Mouse (Mus musculus) hindbrain, embryonic 11.5 days (tissue): ENCODE measurements around the gene Tmprss4. TPM values are rescaled to one million over a fixed set of nuclear protein-coding genes. Genes with fewer than 3 reads are reported as not detected.

Experiments used
- ATAC-seq: fragments of 200-750 bp; cut with Nextera tagmentation; 2 replicates; pipeline ENCODE4 v1.8.0; 2017; ENCODE audit warnings: mild to moderate bottlenecking, moderate TSS enrichment, moderate library complexity; ENCODE audit not compliant: low FRiP score
- DNase-seq: peaks from one replicate; pipeline ENCODE4 v3.0.0-alpha.2; 2015; ENCODE audit warnings: low spot score
- H3K27ac ChIP-seq: fragments of 300-500 bp; sonication (generic); 2 replicates; pipeline ENCODE4 v1.5.1; 2014; ENCODE audit warnings: mild to moderate bottlenecking, low read depth, low read length
- H3K27me3 ChIP-seq: fragments of 300-500 bp; sonication (generic); 2 replicates; pipeline ENCODE4 v1.6.1; 2014; ENCODE audit warnings: mild to moderate bottlenecking, low read length, moderate library complexity, mixed read lengths; ENCODE audit not compliant: control insufficient read depth, insufficient read depth
- H3K36me3 ChIP-seq: fragments of 300-500 bp; sonication (generic); 2 replicates; pipeline ENCODE4 v1.6.1; 2014; ENCODE audit warnings: mild to moderate bottlenecking, low read length, moderate library complexity, mixed read lengths; ENCODE audit not compliant: control insufficient read depth, insufficient read depth
- H3K4me1 ChIP-seq: fragments of 300-500 bp; sonication (generic); replicated peaks from 2 replicates; pipeline ENCODE4 v1.6.1; 2014; ENCODE audit warnings: low read length, mixed read lengths; ENCODE audit not compliant: control insufficient read depth, insufficient read depth
- H3K4me2 ChIP-seq: fragments of 300-500 bp; sonication (generic); replicated peaks from 2 replicates; pipeline ENCODE4 v1.6.1; 2014; ENCODE audit warnings: mild to moderate bottlenecking, low read depth, low read length
- H3K4me3 ChIP-seq: fragments of 300-500 bp; sonication (generic); 2 replicates; pipeline ENCODE4 v1.5.1; 2014; ENCODE audit warnings: low read depth, low read length
- H3K9ac ChIP-seq: fragments of 300-500 bp; sonication (generic); 2 replicates; pipeline ENCODE4 v1.6.1; 2014; ENCODE audit warnings: low read depth, low read length
- H3K9me3 ChIP-seq: fragments of 300-500 bp; sonication (generic); 2 replicates; pipeline ENCODE4 v1.6.1; 2016; ENCODE audit warnings: low read length; ENCODE audit not compliant: control insufficient read depth
- WGBS: fragments of 180-500 bp; shearing (Covaris S2); extraction: QIAGEN DNeasy Blood & Tissue Kit; methylation state at CpG from one replicate; pipeline ENCODE4 v1.1.7; 2014; 5-methylcytosine and 5-hydroxymethylcytosine counted together
- polyA plus RNA-seq: library from polyadenylated mRNA; unstranded; fragments of >200 nt; fragmentation: Nextera tagmentation; extraction: Ambion mirVana; gene quantifications from 2 replicates; pipeline ENCODE4 v1.2.1, GENCODE M21; 2014

Gene Tmprss4
- polyA plus RNA-seq, 1 experiment from 2014 or later, result not detected

GRCm38 (mm10) chr9:45236744-45237143 lies 32.9 kb upstream of the Tmprss4 start:
- Histone ChIP-seq H3K9me3 (no peaks in the 10 kb centered on the region), H3K36me3 (no peaks in the 10 kb centered on the region), H3K4me3 (no peak overlapping the region), H3K27ac (no peak overlapping the region), H3K9ac (no peak overlapping the region), H3K27me3 (no peaks in the 10 kb centered on the region), H3K4me2 (no peak overlapping the region), H3K4me1 (no peaks in the 10 kb centered on the region)
- no peak for ATAC-seq
- DNase-seq, result no peak
- WGBS, result 44% methylated on average over 7 of the region's 7 CpGs

DNA sequence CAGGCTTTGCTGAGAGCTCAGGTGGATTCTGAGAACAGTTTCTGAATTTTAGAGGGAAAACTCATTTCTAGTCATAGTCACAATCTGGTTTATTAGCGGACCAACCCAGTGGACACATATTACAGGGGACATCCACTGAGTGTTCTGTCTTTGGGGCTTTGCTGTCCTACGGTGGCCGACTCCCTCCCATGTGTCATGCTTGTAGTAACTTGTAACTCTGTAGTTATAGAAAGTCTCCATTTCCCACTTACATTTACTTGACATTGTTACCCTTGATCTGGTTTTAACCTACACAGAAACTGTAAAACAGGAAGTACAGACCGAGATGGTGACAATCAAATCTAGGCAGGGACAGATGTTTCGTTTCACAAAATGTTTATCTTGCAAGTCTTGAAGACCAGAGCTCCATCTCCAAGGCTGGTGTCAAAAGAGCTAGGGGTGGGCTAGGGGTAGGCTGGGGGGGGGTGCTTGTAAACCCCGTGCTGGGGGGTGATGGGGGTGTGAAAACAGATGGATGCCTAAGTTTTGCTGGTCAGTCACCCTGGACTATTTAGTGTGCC lies 31.9 kb upstream of the Tmprss4 start:
- Histone ChIP-seq H3K27me3 (no peaks in the 10 kb centered on the region), H3K9ac (no peak overlapping the region), H3K36me3 (no peaks in the 10 kb centered on the region), H3K9me3 (no peaks in the 10 kb centered on the region), H3K27ac (no peak overlapping the region), H3K4me1 (no peaks in the 10 kb centered on the region), H3K4me3 (no peak overlapping the region), H3K4me2 (no peak overlapping the region)
- ATAC-seq, result no peak
- WGBS, result 76% methylated on average over 6 of the region's 6 CpGs
- DNase-seq, result no peak

DNA sequence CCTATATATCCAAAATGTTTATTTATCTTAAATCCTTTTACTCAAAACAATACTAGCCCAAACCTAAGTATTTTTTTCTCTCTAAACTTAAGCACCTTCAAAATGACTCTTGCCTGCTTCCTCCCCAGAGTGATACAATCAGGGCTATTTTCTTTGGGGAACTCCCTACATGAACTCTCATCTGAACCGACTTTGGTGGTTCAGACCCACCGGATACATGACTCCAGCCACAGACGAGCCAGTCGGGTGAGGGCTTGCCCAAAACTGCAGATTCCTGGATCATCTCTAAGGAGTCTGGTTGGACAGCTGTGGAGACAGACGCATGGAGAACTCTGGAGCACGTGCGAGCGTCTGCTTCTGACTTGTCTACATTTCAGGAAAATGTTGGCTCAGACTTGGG lies 25.5 kb upstream of the Tmprss4 start:
- Histone ChIP-seq H3K4me1 (no peaks in the 10 kb centered on the region), H3K4me2 (no peak overlapping the region), H3K9ac (no peak overlapping the region), H3K27me3 (no peaks in the 10 kb centered on the region), H3K9me3 (no peaks in the 10 kb centered on the region), H3K4me3 (no peak overlapping the region), H3K27ac (no peak overlapping the region), H3K36me3 (no peaks in the 10 kb centered on the region)
- 88% methylated on average over 8 of the region's 8 CpGs for WGBS
- ATAC-seq (no peak), DNase-seq (no peak)

GRCm38 (mm10) chr9:45221567-45221966 lies 17.7 kb upstream of the Tmprss4 start:
- no peaks in the 10 kb centered on the region for H3K36me3 ChIP-seq
- H3K9me3 ChIP-seq, result no peaks in the 10 kb centered on the region
- H3K27ac ChIP-seq, result no peak overlapping the region
- H3K27me3 ChIP-seq, result no peaks in the 10 kb centered on the region
- no peaks in the 10 kb centered on the region for H3K4me1 ChIP-seq
- H3K4me3 ChIP-seq, result no peak overlapping the region
- DNase-seq (peak; percentile 94), ATAC-seq (no peak)
- H3K4me2 ChIP-seq, result no peak overlapping the region
- 17% methylated on average over 6 of the region's 6 CpGs for WGBS
- H3K9ac ChIP-seq, result no peak overlapping the region

GRCm38 (mm10) chr9:45219644-45220043 lies 15.8 kb upstream of the Tmprss4 start:
- no peak for ATAC-seq
- H3K27me3 ChIP-seq, result no peaks in the 10 kb centered on the region
- WGBS, result 90% methylated on average over 3 of the region's 3 CpGs

GRCm38 (mm10) chr9:45215526-45216179 lies 11.8 kb upstream of the Tmprss4 start:
- Histone ChIP-seq H3K9me3 (no peaks in the 10 kb centered on the region), H3K27me3 (no peaks in the 10 kb centered on the region), H3K4me2 (no peak overlapping the region), H3K4me1 (no peaks in the 10 kb centered on the region), H3K4me3 (no peak overlapping the region), H3K36me3 (no peaks in the 10 kb centered on the region), H3K9ac (no peak overlapping the region), H3K27ac (no peak overlapping the region)
- 76% methylated on average over 11 of the region's 11 CpGs for WGBS
- no peak for DNase-seq
- ATAC-seq, result no peak

More at GRCm38 (mm10) chr9:45219644-45220043, 15.8 kb upstream of the Tmprss4 start:
- Histone ChIP-seq H3K9ac (no peak overlapping the region), H3K4me2 (no peak overlapping the region), H3K36me3 (no peaks in the 10 kb centered on the region), H3K27ac (no peak overlapping the region), H3K9me3 (no peaks in the 10 kb centered on the region), H3K4me1 (no peaks in the 10 kb centered on the region), H3K4me3 (no peak overlapping the region)
- no peak for DNase-seq

DNA sequence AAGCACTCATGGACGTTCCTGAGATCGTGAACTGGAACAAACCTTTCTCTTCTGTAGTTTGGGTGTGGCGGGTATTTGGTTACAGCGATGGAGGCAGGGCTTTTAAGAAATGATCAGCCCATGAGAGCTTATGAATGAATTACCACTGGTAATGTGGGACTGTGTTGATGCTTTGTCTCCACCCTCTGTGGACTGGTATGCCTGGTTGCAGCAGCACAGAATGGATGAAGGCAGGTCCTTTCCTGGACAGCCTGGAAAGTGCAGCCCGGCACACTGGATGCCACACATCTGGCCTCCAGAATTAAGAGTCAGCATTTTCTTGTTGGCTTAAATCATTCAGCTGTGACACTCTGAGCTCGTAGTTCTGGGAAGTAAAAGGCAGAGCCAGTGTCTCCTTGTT lies 8.1 kb upstream of the Tmprss4 start:
- Histone ChIP-seq H3K4me2 (no peak overlapping the region), H3K9ac (no peak overlapping the region), H3K4me3 (no peak overlapping the region), H3K4me1 (no peaks in the 10 kb centered on the region), H3K27me3 (no peaks in the 10 kb centered on the region), H3K36me3 (no peaks in the 10 kb centered on the region), H3K9me3 (no peaks in the 10 kb centered on the region), H3K27ac (no peak overlapping the region)
- ATAC-seq (no peak), DNase-seq (no peak)
- WGBS, result 73% methylated on average over 6 of the region's 6 CpGs

DNA sequence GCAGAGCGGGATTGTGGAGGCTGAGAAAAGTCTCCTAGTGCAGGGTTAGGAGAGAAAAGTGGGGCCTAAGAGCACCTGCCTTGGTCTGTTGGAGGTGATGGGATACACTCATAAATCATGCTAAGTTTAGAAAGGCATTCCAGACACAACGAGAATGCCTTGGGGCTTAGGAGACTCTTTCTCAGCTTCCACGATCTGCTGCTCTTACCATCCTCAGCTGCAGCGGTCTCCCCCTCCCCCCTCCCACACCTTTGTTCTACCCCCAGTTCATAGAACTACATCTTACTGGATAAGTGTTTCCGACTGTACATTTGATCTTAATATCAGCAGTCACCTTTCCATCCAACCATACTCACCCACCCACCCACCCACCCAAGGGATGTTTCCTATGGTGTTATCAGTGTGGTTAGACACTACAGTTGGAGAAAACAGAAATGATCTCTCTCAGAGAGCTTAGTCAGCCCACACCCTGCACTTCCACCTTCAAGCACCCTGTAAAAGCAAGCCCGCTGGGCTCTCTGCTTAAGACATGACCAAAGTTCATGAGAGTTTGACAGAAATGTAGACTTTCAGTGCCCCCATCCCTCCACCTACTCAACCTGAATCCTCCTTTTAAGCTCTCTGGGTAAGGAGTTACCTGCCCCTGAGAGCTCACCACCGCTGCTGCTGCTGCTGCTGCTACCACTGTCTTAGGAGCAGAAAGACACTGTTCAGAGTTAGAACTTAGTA lies 3.3 kb upstream of the Tmprss4 start:
- WGBS, result 85% methylated on average over 7 of the region's 7 CpGs
- no peak overlapping the region for H3K27ac ChIP-seq
- H3K27me3 ChIP-seq, result no peaks in the 10 kb centered on the region
- no peak overlapping the region for H3K4me2 ChIP-seq
- no peaks in the 10 kb centered on the region for H3K9me3 ChIP-seq
- no peak overlapping the region for H3K9ac ChIP-seq
- H3K4me3 ChIP-seq, result no peak overlapping the region
- no peaks in the 10 kb centered on the region for H3K36me3 ChIP-seq
- no peaks in the 10 kb centered on the region for H3K4me1 ChIP-seq
- no peak for ATAC-seq
- no peak for DNase-seq

GRCm38 (mm10) chr9:45206121-45206520 lies 2.2 kb upstream of the Tmprss4 start:
- Histone ChIP-seq H3K36me3 (no peaks in the 10 kb centered on the region), H3K27ac (no peak overlapping the region), H3K9me3 (no peaks in the 10 kb centered on the region), H3K4me3 (no peak overlapping the region), H3K4me2 (no peak overlapping the region), H3K9ac (no peak overlapping the region), H3K27me3 (no peaks in the 10 kb centered on the region), H3K4me1 (no peaks in the 10 kb centered on the region)
- ATAC-seq (no peak), DNase-seq (no peak)
- WGBS, result 72% methylated on average over 4 of the region's 4 CpGs
